ENCODE assay signal across 17 mouse cellular contexts in the genomic region with DNA sequence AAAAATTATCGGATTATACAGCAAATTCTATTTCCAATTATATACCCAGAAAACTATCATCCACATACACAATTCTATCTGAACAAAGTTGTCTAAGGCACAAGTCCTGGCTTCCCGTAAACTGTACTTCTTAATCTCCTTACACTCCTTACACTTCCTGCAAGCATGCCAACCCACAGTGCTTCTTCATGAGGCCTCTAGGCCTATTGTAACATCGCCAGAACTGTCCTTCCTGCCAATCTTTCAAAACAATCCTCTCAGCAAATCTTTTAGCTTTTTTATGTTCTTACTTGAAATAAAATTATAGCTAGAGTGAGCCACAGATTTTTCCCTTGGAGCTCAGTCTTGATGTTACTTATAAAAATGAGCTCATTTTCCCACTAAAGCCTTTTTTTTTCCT.
"Had no signal": no experiment of that assay in that cellular context is flagged by ENCODE, and none has a peak within 500 bp of the region (broad histone marks: within the 10 kb centered on the region; RNA-seq: fewer than 3 reads in every experiment).

No protein-coding gene starts in this region.

- H3K4me2 ChIP-seq: liver, embryonic 13.5 days; lung, embryonic 15.5 days; midbrain, embryonic 12.5 days; neural tube, embryonic 13.5 days had no signal

- H3K4me3 ChIP-seq: left cerebral cortex, adult 2 months; liver, embryonic 13.5 days; lung, embryonic 15.5 days; midbrain, embryonic 12.5 days; myocyte; neural tube, embryonic 13.5 days had no signal

- DNase-seq: kidney, adult 18-20 months; kidney, postnatal 10 days; kidney, postnatal 36 days; layer of hippocampus, postnatal 36 days; liver, embryonic 13.5 days; lung, postnatal 14 days; retina, postnatal 1 day; right cerebral cortex, postnatal 25 days; thymus, adult 18-20 months; thymus, postnatal 36 days had no signal

- H3K27me3 ChIP-seq: liver, embryonic 13.5 days; lung, embryonic 15.5 days; midbrain, embryonic 12.5 days; neural tube, embryonic 13.5 days had no signal

- ATAC-seq: midbrain, embryonic 16.5 days had no signal

- H3K9ac ChIP-seq: liver, embryonic 13.5 days; lung, embryonic 15.5 days; midbrain, embryonic 12.5 days; neural tube, embryonic 13.5 days had no signal

- H3K9me3 ChIP-seq: liver, embryonic 13.5 days; lung, embryonic 15.5 days; midbrain, embryonic 12.5 days; neural tube, embryonic 13.5 days had no signal

- H3K27ac ChIP-seq: left cerebral cortex, adult 2 months; lung, embryonic 15.5 days; macrophage; midbrain, embryonic 12.5 days; neural tube, embryonic 13.5 days had no signal

- H3K4me1 ChIP-seq: midbrain, embryonic 12.5 days had no signal
